Mouse (Mus musculus): ENCODE data around the gene Hic1. TPM values are rescaled to one million over a fixed set of nuclear protein-coding genes. Genes with fewer than 3 reads are reported as not detected.

Hic1 gene
- total RNA-seq, 2 experiments from 2014 or later, result 2.8 to 3.6 TPM

DNA sequence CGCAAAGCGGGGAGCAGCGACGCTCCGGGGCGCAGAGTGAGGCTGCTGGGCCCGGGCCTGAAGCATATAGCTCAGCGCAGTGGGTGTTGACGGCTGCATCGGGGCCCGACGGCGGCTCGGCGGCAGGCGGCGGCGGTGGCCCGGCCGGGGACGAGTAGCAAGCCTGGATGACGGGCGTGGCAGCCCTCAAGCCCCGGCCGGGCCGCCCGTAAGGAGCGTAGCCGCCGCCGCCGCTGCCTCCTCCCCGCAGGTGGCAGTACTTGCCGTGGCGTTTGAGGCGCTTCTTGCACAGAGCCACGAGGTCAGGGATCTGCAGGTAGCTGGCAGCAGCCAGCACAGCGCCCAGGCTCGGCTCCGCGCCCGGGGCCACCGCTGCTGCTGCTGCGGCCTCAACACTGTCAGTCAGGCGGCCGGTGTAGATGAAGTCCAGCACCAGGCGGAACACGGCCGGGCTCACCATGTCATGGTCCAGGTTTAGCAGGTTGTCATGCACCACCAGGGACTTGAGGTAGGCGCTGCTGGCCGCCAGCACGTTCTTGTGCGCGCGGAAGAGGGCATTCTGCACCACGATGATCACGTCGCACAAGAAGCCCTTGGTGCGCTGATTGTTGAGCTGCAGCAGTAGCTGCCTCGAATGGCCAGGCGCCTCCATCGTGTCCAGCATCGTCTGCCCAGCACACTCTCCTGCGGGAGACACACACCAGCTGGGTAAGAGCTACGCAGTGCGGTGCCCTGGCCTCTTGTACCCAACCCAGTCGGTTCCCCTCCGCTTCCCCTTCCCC is 2.3 kb downstream of the Hic1 start:
- DNase-seq, result peak in 1 of 2 experiments; percentile 10

DNA sequence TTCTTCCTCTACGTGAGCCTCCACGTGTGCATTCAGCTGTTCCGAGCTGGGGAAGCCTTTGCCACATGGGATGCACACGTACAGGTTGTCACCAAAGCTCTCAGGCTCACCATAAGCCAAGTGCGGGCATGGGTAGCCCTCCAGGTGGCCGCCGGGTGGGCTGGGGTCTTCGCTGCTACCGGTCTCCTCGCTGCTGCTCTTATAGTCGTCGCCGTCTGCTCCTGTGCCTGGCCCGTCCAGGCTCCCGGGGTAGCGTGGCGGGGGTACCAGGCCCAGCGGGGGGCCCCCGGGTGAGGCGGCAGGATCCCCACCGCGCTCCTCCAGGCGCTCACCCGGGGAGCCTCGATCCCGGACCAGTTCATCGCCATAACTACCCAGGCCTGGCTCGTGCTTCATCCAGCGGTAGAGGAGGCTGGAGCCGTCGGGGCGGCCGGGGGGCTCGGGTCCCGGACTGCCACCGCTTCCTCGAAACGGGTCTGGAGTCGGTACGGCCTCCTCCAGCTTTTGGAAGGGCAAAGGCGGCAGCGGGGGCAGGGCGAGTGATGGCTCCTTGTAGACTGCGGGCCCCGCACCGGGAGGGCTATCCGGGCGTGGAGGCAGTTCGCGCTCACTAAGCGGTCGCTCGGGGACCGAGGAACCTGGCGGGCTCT is 3.0 kb downstream of the Hic1 start:
- DNase-seq, result no peak

DNA sequence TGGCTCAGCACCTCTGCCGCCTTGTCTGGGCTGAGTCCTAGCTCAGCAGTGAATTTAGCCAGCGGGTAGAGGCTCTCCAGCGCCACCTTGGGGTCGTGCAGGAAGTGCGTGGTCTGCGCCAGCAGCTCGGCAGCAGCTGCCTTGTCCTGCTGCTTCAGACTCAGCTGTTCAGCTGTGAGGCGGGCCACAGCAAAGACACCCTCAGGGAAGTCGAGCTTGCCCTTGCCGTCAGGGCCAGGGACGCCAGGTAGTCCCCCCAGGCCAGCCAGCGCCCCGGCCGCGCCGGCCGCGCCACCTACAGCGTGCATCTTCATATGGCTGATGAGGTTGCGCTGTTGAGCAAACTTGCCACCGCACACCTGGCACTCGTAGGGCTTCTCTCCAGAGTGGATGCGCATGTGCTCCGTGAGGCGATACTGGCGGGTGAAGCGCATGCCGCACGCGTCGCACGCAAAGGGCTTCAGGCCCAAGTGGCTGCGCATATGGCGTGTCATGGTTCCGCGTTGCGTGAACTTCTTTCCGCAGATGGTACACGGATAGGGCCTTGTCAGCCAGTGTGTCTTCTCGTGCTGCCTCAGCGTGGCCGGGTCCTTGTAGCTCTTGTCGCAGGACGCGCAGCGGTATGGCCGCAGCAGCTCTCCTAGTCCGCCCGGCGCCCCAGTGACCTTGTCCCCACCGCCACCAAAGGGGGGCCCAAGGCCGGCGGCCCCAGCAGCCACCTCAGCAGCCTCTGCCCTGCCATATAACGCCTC is 3.7 kb downstream of the Hic1 start:
- peak; percentile 77 to 82 for DNase-seq

DNA sequence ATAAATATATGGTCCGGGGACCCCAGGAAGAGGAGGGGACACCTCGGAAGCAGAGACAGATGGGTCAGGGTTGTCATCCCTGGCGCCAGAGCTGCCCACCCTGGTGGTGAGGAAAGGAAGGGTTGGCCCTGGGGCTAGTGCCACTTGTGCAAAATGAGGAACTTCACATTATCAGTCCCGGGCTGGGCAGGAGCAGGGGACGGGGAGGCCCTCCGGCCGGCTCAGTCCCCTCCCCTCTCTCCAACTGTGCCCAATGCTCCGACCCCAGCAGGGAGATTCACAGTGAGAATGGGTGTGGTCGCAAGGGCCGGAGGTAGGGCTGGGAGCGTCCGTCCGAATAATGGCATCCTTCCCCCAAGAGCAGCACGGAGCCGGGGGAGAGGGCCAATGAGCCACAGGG is 4.6 kb downstream of the Hic1 start:
- peak in 1 of 2 experiments; percentile 6 for DNase-seq

DNA sequence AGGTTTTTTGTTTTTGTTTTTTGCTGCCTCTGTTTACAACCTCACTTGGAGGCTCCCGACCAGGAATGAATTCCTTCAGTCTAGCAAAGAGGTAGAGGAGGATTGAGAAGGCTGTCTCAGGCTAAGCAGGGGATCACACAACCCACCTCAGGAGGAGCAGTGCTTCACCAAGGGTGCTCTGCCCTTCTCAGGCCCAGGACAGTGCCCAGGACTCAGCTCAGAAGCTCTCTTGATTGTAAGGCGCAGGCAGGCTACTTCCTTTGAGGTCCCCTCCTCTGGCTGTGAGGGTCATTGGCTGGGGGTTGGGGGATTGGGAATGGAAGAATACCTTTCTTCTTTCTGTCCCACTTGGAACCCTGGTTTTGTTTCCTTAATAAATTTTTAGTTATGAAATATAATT is 5.3 kb downstream of the Hic1 start:
- DNase-seq, result no peak

DNA sequence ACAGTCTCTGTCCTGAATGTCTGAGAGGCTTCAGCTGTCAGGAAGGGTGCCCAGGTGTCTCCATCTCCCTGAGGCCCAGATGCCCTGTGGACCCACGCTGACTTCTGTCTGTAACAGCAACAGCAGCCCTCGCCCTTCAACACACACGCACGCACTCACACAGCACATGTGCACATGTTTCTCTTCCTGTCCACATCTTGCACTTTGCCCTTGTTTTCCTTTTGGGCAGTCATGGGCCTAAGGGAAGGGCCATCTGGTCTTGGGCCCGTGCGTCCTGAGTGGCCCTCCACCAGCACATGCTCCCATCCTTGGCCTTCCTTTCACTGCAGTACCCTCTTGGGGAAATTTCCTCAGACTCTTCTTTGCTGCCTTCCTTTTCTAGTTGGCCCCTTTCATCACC is 5.9 kb downstream of the Hic1 start:
- DNase-seq, result no peak

DNA sequence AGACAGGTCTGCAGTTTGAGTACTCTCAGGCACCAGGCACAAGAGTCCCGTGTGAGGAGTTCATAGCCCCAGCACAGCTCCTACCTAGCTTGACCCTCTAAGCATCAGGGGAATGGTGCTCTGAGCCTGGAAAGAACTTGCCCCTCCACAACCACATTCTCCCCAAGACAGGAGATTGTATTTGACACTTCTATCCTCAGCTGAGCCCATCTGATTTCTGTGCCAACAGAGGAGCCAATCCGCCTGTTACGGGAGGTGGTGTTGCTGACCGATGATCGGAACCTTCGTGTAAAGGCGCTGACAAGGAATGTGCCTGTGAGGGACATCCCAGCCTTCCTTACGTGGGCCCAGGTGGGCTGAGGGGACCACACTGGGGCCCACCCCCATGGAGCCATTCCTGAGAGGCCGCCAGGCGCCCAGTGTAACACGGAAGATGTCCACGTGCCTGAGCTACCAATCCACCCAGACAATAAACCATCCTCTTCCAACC is 6.7 kb downstream of the Hic1 start:
- DNase-seq, result no peak

DNA sequence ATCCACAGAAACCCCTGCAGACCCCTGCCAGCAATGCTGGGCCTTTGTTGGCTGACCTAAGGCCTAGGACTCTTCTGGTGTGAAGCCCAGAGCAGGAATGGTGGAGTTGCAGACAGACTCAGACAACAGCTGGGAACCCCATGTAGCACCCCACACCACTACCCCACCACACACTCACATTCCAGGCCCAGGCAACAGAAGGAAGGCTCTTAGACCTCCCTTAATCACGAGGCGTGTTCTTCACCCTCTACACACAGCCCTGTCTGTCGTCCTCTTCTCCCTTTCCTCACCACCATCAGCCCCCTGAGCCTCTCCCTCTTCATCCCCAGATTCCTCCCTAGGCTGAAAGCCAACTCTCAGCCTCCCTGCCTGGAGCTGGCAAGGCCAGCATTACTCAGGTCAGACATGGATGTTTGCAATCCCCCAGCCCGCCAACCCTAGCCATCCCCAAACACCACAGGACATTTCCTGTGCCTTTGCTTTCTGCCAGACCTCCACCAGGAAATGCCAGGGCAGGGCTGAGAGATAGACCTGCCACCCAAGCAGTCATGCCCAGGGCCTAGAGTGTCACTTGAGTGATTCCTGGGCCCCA is 7.8 kb downstream of the Hic1 start:
- no peak for DNase-seq

DNA sequence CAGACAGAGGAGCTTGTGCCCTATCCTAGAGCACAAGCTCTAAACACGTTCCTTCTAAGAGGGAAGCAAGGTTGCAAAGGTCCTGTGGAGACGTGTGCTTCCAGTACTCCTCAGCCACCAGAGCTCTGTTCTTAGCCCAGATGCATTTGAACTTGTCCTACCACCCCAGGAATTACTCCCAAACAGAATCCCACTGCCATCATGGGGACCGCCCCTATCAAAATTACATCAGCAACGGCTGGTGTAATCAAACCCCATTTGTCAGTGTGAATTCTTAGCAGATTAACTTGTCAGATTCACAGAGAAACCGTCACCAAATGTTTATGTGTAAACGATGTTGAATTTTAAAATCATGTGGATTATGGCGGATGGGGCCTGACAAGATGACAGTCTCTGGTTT is 8.4 kb downstream of the Hic1 start:
- no peak for DNase-seq

DNA sequence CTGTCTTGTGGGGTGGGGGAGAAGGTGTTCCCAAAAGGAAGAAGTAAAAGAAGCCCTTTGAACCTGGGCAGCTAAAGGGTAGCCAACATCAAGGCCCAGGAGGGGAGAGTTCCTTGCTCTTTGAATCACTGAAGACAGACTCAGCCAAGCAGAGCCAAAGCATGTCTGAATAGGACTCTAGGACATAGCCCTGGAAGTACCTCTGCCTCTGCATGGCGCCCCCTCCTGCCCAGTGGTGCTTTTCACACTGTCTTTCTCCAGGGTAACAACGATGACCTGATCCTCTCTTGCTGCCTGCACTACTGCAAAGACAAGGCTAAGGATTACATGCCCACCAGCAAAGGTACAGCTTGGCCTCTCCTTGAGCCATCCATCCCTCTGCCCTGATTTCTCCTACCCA is 9.8 kb downstream of the Hic1 start:
- DNase-seq, result no peak

DNA sequence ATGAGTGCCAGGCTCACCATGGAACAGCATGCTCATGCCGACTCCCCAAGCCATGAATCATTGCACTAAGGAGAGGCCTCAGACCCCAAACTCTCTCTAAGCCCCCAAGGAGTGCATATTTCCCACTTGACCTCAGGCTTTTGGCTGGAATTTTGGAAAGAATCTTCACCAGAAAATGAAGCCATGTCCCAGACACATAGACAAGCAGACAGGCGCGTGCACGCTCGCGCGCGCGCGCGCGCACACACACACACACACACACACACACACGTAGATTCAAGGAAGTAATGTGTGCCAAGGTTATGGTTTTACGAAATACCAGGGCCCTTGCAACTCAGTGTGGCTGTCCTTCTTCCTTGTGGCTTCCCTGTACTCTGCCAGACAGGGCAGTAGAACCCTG is 10.9 kb downstream of the Hic1 start:
- DNase-seq, result no peak

DNA sequence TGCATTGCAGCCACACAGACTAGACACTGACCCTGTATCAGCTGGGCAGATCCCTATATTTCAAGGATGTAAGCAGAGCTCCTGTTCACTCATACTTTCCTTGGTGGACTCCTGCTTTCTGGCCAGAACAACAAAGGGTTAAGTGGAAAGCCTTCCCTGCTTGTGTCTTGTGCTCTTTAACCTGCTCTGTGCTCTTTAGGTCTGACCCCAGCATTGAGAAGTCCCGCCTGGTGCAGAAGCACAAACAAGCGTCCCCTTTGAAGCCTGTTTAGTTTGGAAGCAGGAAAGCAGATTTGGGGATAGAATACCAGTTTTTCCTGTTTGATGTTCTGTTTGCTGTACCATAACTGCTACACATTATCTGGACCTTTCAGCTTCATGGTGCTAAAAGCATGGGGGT is 11.4 kb downstream of the Hic1 start:
- no peak for DNase-seq

DNA sequence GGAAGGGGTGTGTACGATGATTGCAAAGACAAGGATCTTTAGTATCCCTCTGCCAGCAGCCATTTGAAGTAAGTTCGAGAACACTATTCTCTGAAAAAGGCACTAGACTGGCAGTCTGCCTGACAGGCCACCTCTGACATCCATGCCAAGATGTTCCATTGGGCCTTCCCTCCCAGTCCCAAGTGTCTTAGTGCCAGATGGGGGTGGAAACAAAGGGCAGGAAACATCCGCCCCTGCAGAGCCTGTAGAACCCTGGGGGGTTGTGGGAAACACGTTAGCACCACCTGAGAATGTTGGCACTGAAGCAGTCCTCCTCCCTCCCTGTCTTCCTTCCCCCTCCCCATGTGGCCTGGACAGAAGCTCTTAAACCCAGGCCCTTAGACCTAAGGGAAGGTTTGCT is 12.3 kb downstream of the Hic1 start:
- no peak for DNase-seq

DNA sequence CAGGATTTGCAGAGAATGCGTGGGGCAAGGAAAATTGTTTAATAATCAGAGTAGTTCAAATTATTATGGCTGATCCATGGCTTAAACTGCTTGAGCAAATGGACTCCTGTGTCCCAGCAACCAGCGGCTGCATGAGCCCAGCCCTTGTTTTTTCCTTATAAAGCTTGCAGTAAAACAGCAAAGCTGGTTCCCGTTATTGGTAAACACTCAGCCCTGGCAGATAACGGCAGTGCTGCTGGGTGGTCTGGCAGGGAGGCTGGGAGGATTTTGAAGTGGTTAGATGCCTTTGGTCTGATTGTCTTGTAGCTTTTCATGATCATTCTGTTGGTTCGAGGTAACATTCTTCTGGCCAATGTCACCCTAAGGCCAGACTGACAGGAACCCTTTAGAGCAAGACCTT is 12.9 kb downstream of the Hic1 start:
- DNase-seq, result no peak

DNA sequence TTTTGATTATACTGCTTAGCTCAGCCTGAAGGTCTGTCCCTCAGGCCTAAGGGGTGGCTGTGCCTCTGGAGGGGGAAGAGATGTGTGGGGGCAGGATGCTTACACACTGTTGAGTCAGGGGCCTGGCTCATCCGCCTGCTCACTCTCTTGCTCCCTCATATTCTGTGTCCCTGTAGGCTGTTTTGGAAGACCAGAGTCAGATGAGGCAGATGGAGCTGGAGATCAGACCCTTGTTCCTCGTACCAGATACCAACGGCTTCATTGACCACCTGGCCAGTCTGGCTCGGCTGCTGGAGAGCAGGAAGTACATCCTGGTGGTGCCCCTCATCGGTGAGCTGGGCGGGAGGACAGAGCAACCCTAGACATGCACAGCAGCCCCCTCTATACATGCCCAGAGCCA is 13.3 kb downstream of the Hic1 start:
- DNase-seq, result no peak

DNA sequence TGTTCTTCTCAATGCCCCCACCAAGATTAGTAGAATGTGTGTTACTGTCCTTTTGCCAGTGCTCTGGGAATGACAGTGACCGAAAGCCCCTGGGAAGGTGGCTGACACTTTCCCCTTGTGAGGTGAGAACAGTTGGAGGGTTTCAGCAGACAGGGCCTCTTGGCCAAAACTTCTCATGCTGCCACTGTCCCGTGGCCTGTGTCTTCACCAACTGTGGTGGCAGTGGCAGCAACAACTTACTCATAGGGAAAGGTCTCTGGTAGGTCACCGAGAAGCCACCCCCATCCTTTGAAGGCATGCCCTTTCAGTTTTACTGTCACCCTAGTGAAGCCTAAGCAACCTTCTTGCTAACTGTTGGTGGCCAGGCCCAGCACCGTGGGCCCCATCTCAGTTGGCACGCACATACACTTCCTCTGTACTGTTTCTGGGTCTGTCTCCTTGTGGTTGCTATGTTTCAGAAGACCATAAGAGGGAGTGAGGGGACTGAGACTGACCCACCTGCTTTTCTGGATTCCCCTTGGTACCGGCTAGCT is 15.2 kb downstream of the Hic1 start:
- DNase-seq, result no peak

DNA sequence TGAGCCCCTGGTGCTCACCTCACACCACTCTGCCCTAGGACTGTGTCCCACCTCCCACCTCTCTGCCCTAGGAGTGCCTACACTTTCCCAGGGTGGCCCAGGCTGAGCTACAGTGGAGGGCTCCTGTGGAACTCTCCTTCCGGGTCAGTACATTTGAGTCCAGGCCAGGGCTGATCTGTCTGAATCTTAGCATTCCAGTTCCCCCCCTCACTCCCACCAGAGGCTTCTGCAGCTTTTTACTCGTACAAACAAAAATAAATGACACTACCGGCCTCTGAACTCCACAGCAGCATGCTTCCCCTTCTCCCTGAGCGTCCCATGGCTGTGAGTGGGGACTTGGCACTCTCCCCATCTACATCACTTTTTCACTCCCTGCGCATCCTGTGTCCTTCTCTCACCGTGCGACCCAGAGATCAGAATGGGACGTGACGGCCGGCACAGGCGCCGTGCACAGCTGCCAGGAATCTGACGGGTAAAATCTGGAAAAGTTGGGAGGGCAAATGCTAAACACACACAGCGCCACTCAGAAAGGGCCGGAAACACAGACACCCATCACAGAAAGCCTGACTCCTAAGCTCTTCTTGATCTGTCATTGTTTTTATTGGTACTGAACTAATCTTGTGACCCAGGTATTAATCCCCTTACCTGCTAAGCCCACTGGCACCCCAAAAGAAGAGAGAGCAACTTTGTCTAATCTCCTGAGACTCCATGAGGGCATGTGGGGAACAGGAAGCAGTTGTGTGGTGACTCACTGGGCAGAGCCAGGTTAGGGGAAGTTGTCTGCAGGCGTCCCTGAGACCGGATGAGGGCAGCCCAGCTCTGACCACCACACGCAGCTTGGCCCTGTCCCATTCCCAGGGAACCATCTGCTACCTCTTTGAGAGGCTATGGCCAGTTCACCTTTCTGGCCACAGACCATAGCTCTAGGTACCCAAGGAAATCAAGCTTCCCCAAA is 16.4 kb downstream of the Hic1 start:
- DNase-seq, result no peak

DNA sequence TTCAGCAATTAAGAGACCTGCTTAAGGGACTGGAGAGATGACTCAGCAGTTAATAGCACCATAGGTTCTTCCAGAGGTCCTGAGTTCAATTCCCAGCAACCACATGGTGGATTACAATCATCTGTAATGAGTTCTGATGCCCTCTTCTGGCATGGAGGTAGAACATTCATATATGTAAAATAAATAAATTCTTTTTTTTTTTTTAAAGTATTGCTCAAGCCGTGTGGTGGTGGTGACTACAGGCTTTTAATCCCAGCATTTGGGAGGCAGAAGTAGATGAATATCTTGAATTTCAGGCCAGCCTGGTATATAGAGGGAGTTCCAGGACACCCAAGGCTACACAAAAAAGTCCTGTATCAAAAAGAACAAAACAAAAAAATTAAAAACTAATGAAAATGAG is 19.0 kb downstream of the Hic1 start:
- no peak for DNase-seq

DNA sequence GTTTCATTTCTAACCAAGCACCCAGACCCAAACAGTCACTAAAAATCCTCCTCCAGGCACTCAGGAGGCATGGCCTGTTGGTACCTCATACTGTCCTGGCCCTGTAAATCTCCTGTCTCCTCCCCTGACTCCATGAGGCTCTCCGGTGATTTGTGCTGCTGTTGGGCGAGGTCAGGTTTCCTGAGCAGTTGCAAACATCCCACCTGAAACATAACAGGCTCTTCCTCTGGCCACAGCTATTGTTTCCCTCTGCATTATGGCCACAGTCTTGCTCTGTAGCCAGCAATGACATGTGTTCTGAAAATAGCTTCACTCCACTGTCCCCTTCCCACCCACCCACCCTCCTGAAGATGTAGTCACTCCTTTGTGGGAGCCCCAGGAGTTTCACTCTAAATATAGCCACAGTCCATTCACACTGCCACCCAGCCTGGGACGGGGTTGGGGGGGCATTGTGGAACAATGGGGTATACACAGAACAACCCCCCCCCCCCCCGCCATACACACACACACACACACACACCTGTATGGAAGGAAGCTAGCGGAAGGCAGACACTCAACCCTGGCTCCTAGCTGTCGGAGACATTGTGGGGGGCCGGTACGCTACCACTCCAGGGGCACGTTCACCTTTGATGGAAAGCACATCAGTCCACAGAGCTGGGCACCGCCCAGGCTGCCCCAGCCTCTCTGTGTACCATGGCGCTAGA is 20.8 kb downstream of the Hic1 start:
- no peak for DNase-seq

DNA sequence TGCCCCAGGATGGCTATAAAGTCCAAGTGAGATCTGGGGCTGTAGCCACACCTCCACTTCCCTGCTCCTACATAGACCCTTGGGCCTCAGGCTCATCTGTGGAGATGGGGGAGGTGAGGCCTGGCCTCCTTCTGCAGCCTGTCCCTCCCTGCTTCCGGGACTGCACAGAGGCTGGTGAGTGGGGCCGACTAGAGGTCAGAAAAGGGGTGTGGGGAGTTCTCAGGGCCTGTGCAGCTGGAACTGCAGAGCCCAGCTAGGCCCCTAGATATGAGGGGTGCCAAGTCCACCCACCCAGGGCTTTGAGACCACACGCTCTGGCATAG is 21.5 kb downstream of the Hic1 start:
- no peak for DNase-seq

Data from layer of hippocampus, postnatal 36 days (tissue).